Mouse (Mus musculus): ENCODE results near the gene Plk3.
"Not testable (repeated sequence)": the region's sequence is repeated elsewhere in the genome, so short reads cannot be mapped to it uniquely, and the experiment has no call there.

Gene Plk3

GRCm38 (mm10) chr4:117133817-117134600 is at the start of gene Plk3:
Plk3 (minus strand) TSS chr4:117133963.
- in situ Hi-C loops (cut with MboI, MseI) = loop anchor here (5.0 to 10.0 kb wide), 2 partner anchors 137 to 309 kb away; partner anchors contain the start of genes Hectd3 and Hpdl

GRCm38 (mm10) chr4:117182759-117183096 is 49.0 kb upstream of the Plk3 start:
- in situ Hi-C loops (cut with MboI, MseI) = not testable (repeated sequence)

GRCm38 (mm10) chr4:117181863-117182758 is 48.3 kb upstream of the Plk3 start, which contains the start of gene Kif2c:
Kif2c (minus strand) TSS chr4:117182639.
- in situ Hi-C loops (cut with MboI, MseI) = no loop called here

GRCm38 (mm10) chr4:117169936-117170335 is 36.2 kb upstream of the Plk3 start:
- in situ Hi-C loops (cut with MboI, MseI) = no loop called here

- in situ Hi-C loops (cut with MboI, MseI) = no loop called here
These were observed 27.4 kb upstream of the Plk3 start for GRCm38 (mm10) chr4:117161183-117161582.

- in situ Hi-C loops (cut with MboI, MseI) = no loop called here
These were observed 25.9 kb upstream of the Plk3 start for GRCm38 (mm10) chr4:117159666-117160065.

- in situ Hi-C loops (cut with MboI, MseI) = no loop called here
These were observed 22.6 kb upstream of the Plk3 start for GRCm38 (mm10) chr4:117156372-117156771.

GRCm38 (mm10) chr4:117155792-117156355 is 22.1 kb upstream of the Plk3 start, which contains the start of gene Rps8:
Rps8 (minus strand) TSS chr4:117156243.
- in situ Hi-C loops (cut with MboI, MseI) = no loop called here

- in situ Hi-C loops (cut with MboI, MseI) = no loop called here
These were observed 21.4 kb upstream of the Plk3 start for GRCm38 (mm10) chr4:117155020-117155791.

- in situ Hi-C loops (cut with MboI, MseI) = loop anchor here (5.0 kb wide), 1 partner anchor 35 kb away; no protein-coding TSS in a partner anchor
These were observed 19.0 kb upstream of the Plk3 start for GRCm38 (mm10) chr4:117152714-117153113.

GRCm38 (mm10) chr4:117151416-117151815 is 17.7 kb upstream of the Plk3 start:
- in situ Hi-C loops (cut with MboI, MseI) = loop anchor here (5.0 kb wide), 1 partner anchor 36 kb away; no protein-coding TSS in a partner anchor

GRCm38 (mm10) chr4:117150212-117150733 is 16.5 kb upstream of the Plk3 start:
- in situ Hi-C loops (cut with MboI, MseI) = loop anchor here (5.0 kb wide), 1 partner anchor 37 kb away; no protein-coding TSS in a partner anchor

- in situ Hi-C loops (cut with MboI, MseI) = loop anchor here (5.0 kb wide), 1 partner anchor 38 kb away; no protein-coding TSS in a partner anchor
These were observed 15.8 kb upstream of the Plk3 start for GRCm38 (mm10) chr4:117149291-117150211.

- in situ Hi-C loops (cut with MboI, MseI) = no loop called here
These were observed 15.1 kb upstream of the Plk3 start for GRCm38 (mm10) chr4:117148815-117149214.

- in situ Hi-C loops (cut with MboI, MseI) = no loop called here
These were observed 14.4 kb upstream of the Plk3 start for GRCm38 (mm10) chr4:117148047-117148713.

GRCm38 (mm10) chr4:117146176-117146575 is 12.4 kb upstream of the Plk3 start:
- in situ Hi-C loops (cut with MboI, MseI) = no loop called here

GRCm38 (mm10) chr4:117145248-117145647 is 11.5 kb upstream of the Plk3 start:
- in situ Hi-C loops (cut with MboI, MseI) = no loop called here

GRCm38 (mm10) chr4:117143023-117143422 is 9.3 kb upstream of the Plk3 start:
- in situ Hi-C loops (cut with MboI, MseI) = no loop called here

- in situ Hi-C loops (cut with MboI, MseI) = no loop called here
These were observed 6.8 kb upstream of the Plk3 start for GRCm38 (mm10) chr4:117140613-117141012.
